Mouse (Mus musculus) cerebellum, adult 9-10 months (tissue): ENCODE data around the gene Actn2.

Source experiments
- DNase-seq: peaks from one replicate; pipeline ENCODE4 v3.0.0; 2022

Gene Actn2

DNA sequence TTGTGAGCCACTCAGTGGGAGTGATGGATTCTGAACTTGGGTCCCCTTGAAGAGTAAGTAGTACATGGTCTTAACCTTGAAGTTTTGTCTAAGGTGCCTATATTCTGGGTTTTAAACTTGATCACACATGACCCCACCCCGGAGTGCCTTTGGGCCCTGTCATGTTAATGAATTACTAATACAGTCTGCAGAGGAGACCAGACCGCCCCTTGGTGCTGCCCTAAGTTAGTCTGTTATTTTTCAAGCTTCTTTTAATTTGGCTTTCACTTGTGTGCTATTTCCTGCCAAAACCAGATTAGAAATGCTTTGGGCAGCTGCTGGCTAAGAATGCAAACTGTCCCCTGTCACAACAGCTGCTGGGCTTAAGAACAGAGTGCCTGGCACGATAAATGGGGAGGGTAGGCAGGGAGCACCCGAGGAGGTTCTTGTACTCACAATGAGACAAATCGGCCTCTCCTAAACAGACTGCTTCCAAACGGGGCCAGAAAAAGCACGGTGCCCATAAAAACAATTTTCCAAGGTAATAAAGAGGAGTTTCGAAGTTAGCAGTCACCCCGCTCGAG is 28.5 kb downstream of the Actn2 start:
- no peak for DNase-seq

DNA sequence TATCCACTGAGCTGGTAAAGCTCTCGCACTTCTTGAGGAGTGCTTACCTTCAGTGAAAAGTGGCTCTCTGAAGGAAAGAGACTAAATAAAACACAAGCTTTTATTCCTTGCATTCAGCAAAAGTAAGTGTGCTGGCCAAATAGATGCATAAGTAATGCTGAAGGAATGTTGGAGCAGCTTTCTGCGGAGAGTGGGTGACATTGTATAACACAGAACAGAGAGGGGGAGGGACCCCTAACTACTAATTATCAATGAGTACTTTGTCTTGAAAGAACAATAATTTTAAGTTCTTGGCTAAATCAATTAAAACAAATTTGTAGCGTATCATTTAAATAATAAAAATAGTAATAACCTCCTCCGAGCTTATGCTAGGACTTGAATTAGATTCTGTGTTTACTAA is 29.2 kb downstream of the Actn2 start:
- DNase-seq, result no peak

DNA sequence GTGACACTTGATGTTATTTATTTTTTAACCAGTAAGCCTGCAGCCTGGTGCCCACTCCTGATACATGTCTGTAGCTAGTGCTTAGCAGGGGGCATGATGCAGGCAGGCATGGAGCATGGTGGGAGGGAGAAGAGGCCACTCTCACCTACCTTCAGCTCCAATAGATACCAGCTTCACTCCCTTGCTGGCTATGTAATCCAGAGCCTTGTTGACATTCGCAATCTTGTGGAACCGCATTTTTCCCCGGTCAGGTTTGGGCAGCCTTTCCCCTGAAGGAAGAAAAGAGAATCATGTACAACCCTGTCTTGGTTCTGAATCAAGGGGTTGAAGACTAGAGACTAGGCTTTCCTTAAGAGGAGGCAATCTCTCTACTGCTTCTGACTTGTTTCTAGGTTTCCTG is 31.1 kb downstream of the Actn2 start:
- no peak for DNase-seq

GRCm38 (mm10) chr13:12308878-12309277 is 31.7 kb downstream of the Actn2 start:
- no peak for DNase-seq

GRCm38 (mm10) chr13:12308473-12308872 is 32.1 kb downstream of the Actn2 start:
- DNase-seq, result no peak

- no peak for DNase-seq
Measured at GRCm38 (mm10) chr13:12307286-12307685, 33.3 kb downstream of the Actn2 start.

GRCm38 (mm10) chr13:12305540-12305939 is 35.0 kb downstream of the Actn2 start:
- no peak for DNase-seq

- DNase-seq, result no peak
Measured at GRCm38 (mm10) chr13:12304991-12305390, 35.6 kb downstream of the Actn2 start.

DNA sequence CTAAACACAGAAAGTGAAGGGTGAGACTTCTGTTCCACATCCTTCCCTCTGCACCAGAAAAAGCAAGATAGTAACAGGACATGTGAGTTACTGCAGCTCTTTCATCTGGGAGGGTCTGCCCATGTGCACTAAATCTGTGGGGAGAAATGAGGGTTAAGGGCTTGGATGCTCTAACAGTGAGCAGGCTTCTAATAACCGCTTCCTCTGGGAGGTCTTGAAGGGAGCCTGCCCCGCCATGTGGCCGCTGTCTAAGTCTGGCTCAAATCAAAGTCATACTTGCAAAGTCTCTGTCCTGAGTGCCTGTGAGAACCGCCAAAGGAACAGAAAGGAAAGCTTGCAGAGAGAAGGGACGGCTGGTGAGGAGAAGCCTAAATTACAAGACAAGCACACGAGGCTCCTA is 42.8 kb downstream of the Actn2 start:
- no peak for DNase-seq

DNA sequence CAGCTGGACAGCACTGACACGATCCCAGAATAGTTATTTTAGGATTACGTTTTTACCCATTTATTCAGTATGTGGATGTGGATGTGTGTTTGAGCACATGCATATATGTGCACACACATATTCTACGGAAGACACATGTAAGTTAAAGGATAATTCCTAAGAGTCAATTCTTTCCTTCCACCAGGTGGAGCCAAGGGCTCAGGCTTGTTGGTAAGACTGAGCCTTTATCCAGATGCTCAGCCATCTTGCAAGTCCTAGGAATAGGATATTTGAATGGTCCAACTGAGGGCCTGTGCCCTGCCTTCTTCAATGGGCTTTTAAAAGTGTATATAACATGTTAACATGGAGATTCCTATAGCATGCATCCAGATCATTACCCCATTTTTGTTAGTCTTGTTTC is 43.9 kb downstream of the Actn2 start:
- DNase-seq, result peak; percentile 12

DNA sequence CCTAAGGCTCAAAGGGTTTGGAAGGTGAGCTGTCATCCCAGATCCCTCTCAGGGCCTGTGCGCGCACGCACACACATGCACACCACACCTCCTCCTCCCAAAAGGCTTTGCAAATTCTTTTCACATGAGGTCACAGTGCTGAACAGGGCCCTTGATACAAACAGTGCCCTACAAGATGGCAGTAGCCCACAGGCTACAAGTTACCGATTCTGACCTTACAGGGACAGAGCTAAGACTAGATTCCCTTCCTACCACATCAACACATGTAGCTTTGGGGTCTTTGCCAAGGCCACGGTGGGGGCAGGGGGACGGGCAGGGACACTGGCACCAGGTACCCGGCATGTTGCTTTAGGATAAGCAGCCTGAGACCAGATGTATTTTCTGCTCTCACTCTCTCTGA is 46.8 kb downstream of the Actn2 start:
- DNase-seq, result no peak

DNA sequence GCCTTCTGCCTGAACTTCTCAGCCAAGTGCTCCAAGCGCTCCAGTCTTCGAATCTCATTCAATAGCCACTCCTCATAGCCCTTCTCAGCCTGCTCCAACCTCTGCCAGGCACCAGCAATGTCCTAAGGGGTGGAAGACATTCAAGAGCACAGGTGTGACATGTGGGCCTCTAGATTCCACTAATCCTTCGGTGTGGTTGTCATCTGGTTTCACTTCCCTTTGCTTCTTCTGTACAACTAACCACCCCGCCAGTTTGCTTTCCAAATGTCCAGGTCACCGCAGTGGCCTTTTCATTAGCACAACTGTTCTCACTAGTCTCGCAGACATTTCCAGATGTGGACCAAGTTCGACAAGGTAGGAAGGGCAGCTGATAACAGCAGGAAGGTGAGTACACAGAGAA is 49.9 kb downstream of the Actn2 start:
- no peak for DNase-seq

- no peak for DNase-seq
Measured at GRCm38 (mm10) chr13:12284528-12284927, 56.0 kb downstream of the Actn2 start.

DNA sequence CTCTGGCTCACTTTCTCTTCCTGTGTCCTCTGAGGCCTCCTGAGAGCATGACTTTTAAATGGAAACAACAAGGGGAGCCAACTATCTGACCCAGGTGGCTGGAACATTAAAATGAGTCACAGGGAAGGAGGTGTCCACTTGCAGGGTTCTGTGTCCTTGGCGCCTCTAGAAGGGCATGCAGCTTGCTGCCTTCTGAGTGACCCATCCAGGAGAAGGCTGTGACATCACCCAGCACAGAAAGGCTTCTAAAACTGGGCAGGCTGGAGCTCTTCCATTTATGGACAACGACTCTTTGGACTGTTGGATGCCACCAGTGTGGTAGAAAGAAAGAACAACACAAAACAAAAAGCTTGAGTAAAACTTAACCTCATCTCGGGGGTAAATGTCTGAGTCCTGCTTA is 56.7 kb downstream of the Actn2 start:
- no peak for DNase-seq

DNA sequence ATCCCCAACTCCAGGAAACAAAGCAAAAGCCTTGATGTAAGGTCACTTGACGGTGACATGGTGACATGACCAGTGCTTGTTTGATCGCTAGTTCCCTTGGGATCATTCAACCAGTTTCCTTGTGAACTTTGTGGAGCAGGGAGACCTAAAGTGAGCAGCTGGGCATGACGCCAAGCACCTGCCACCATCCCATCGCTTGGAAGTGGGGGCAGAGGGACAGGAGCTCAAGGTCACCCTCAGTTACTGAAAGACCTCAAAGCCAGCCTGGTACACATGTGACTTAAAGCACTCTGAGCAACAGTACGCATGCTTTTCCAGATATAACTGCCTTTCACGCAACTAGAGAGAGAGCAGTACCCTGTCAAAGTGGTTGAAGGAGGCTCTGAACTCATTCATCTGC is 65.8 kb downstream of the Actn2 start:
- DNase-seq, result no peak

GRCm38 (mm10) chr13:12274220-12274619 is 66.3 kb downstream of the Actn2 start:
- DNase-seq, result no peak

- peak; percentile 40 for DNase-seq
Measured at GRCm38 (mm10) chr13:12272953-12273352, 67.6 kb downstream of the Actn2 start.

DNA sequence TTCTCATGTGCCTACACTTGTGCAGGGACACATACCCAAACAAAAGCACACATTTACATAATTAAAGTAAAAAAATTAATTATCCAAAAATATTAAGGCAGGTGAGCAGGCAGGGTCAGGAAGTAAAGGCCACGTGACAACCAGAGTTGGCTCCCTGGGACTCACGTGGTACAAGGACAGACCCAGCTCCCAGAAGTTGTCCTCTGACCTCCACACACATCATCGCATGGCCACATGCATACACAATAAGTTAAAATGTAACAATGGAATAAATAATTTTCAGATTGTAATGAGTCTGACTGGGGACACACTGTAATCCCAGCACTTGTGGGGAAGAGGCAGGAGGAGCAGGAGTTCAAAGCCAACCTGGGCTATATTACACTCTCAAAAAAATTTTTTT is 72.6 kb downstream of the Actn2 start:
- no peak for DNase-seq

DNA sequence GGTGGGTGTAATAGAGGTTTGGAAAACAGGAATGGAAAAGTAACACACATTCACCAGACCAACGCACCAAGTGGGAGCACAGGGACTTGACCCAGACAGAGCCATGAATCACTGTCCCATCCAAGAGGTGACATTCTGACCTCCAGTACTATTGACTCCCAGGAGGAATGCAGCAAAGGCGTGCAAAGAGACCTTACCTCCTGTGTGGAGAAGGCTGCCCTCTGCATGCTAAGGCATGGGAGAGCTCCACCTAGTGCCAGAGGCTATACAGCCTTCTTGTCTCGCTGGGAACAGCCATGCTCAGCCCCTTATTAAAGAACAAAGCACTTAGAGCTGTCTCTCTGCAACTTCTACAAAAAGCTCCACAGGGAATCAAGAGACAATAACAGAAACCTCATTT is 73.5 kb downstream of the Actn2 start:
- DNase-seq, result no peak

- no peak for DNase-seq
Measured at GRCm38 (mm10) chr13:12263996-12264395, 76.6 kb downstream of the Actn2 start.

DNA sequence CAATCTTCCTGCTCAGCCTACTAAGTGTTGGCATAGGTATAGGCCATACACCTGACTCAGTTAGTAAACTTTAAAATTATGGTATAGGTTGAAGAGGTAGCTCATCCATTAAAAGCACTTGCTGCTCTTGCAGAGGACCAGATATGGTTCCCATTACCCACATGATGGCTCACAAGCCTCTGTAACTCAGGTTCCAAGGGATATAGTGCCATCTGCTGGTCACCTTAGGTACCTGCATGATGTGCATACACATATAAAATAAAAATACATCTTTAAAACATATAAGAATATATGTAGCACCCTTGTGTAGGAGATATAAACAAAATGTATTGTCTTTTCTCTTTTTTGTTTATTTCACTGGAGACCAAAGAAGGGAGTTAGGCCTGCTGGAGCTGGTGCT is 79.1 kb downstream of the Actn2 start:
- no peak for DNase-seq

- peak; percentile 96 for DNase-seq
Measured at GRCm38 (mm10) chr13:12257391-12258380, 82.9 kb downstream of the Actn2 start, which contains the start of gene Mtr. Gene Mtr (minus strand): TSS chr13:12258113.

GRCm38 (mm10) chr13:12256871-12257390 is 83.6 kb downstream of the Actn2 start:
- peak; percentile 24 for DNase-seq
